Mouse (Mus musculus) kidney, adult 11 months (tissue): ENCODE results near the gene Dab2.

Experiments used
- DNase-seq: peaks from one replicate; pipeline ENCODE4 v3.0.0; 2022

The Dab2 gene

DNA sequence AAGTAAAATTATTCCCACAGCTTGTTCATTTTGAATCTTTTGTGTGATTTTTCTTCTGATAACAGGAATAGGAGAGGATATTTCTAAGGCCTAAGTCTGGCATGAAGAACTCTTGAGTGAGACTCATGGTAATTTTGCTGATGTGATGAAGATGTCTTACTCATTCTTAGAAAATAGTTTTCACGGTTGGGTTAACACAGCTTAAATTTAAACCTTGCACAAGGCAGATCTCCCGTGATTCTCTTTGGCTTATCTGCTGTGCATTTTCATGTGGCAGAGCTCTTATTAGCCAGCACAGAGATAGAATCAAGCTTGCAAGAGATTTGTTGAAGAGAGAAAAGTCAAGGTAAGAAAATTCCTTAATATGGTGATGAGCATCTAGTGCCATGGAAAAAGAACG is at the start of gene Dab2:
TSS of gene Dab2 (plus strand) at position 235 of the 400 bp plus-strand sequence.
- peak; percentile 52 for DNase-seq

DNA sequence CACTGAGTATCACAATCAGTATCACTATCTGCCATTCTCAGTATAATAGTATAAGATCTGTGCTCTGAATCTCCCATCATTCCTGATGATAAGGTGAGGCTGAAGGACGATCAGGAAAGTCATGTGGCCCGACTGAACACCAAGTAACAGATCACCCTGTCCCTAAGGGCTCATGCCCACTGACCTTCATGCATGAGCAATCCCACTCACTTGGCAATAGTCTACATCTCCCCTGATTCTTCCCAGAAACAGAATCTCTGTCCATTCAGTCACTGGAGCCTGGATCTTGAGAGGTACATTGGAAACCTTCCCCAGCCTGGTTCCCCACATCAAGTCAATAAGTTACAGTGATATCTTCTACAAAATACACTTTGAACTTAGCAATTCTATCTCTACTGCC is 46.1 kb upstream of the Dab2 start:
- DNase-seq = peak; percentile 29

DNA sequence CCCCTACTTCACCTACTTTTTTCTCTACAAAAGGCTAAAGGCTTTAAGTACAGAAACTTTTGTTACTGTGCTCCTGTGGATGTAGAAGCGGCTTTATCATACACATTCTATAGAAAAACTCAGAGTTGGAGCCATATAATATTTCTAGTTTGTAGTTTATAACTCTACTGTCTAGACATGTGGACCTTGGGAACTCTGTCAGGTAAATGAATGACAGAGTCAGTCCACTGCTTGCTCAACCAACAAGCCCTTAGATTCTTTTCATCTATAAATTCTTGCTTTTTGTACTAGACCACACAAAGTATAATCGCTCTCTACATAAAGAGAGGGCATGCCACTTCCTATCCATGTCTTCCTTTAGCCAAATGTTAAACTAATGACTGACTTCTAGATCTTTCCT is 45.2 kb upstream of the Dab2 start:
- DNase-seq = no peak

DNA sequence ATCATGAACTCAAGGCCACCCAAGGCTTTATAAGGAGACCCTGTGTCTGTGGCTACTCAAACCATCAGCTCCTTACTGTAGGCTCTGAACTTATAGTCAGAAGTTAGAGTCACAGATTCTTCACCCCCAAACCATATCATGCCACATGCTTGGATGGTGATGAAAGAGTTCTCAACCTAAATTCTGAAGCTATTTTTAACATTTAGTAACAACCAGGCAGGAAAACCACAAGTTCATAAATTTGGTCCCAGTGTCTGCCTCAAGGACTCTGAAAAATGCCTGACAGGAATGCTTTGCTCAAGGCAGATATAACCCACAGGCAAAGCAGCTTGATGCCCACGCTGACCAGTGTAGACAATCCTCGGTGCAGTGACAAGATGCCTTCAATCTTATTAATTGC is 42.5 kb upstream of the Dab2 start:
- no peak for DNase-seq

DNA sequence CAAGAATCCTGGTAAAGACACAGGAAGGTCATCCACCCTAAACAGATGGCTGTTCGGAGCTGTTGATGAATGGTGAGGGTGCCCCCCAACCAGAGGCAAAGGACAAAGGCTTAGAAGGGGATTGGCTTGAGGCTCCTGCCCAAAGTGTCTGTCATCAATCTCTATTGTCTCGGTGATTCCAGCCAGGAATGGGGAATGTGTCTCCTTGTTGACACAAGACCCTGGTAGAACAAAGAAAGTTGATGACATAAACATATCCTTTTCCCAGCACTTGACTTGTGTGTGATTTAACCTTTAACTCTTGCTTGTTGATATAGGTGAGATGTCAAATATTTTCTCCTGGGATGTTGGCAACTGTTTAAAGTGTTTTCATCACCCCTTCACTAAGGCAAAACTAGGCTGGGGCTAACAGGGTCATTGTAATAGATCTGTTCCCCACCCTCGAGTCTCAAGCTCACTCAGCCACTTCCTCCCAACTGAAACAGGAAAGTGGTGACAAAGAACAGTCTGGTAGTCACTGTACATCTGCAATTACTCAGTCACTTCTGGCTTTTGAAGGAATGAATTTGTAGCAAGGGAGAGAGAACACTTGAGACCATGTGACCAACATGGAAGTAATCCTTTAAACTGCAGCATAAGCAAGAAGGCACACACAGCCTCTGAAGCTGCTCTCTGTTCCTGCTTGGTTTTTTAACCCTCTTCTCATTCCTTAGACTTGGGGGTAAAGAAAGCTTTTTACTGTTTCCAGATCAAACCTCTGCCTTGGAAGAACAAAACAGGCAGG is 39.4 kb upstream of the Dab2 start:
- no peak for DNase-seq

DNA sequence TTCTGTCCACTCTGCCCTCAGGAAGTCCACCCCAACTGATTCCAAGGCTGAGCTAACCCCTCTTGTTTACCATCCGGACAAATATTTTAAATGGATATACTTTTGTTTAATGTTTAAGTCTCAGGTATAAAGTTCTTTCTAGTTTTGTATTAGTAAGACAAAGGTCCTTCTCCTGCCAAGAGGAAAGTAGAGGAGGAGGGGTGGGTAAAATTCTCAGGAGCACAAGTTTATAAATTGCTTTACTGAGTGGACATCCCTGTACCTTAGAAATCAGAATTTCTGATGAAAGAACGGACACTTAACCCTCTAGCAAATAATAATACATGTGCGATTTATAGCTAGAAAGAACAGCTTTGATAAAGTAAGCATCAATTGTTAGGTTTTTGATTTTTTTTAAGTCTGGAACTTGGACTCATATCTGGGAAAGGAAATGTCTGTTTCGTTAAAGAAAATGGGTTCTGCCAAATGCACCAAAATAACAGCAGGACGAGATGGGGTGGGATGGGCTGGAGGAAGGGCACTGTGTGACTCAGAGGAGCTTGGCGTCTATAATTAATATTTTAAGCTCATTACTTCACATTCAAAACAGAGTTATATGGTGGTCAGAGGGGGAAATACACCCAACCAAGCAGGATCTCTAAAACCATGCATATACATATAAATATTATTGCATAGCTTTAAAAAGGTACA is 38.7 kb upstream of the Dab2 start:
- no peak for DNase-seq

DNA sequence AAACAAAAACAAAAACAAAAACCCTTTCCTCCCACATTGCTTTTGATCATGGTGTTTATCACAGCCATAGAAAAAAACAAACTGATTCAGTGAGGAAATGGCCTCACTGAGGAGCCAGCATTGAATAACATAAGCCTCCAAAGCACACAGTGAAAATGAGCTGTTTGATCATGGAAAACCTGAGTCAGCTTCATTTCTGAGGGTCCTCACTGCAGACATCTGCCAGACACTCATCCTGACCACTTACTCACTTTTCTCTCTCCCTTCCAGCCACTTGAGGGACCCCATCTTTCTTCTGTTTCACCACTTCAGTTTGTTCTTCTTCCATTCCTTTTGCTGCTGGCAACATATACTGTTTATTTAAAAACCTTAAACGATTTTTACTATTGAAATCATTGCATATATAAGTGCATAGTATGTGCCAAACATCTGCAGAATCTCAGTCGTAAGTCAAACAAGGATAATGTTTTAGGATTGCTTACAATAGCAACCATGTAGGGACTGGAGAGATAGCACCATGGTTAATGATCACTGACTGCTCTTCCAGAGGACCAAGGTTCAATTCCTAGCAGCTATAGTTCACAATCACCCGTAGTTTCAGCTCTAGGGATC is 32.3 kb upstream of the Dab2 start:
- DNase-seq = no peak

DNA sequence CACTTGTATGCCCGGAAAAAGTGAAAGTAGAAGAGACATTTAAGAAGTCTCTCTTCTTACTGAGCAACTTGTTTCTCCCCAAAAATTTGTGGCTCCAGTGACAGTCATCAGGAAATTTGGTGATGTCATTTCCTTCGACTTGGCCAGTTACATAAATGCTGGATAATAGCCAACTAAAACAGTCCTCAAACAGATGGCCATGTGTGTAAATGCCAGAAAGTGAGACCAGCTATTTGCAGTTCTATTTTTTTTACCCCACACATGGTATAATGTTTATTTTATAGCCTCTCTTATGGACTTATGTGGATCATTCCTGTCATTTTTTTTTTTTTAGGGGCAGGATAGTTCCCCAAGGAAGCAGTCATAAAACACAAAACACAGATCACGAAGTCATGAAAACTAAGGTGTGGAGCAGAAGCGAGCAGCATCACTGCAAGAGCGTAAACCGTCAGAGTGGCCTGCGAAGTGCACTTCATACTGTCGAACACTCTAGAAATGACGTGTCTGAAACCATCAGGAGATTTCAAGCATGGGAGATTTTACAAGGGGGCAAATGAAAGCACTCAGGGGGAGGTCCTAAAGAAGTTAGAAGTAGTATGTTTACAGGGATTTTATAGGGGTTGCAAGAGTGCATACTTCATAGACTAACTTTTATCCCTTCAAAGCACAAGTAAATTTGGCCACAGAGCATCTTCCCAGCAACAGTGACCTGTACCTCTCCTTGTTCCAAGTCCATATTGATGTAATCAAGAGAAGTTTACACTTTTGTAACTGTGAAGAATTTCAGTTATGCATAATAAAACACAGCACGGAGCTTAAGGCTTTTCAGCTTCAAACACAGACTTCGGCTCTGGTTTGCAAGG is 20.8 kb upstream of the Dab2 start:
- DNase-seq = no peak

DNA sequence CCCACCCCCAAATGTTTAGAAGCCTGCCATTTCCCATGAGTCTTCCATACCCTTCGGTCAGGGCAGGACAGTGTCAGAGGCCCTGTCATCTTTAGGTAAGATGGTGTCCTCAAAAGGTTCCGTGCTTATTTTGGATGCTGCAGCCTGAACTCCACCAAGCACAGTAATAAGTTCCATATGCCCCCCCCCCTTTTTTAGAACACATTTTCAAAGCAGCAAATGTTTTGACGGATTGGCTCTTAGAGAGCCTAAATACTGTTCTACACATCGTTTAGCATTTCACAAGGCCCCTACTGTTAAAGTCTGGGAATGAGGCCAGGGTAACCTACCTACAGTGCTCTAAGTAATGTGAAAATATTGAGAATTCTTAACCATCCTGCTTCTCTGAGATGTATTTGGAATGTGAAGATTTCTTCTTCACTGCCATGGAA is 19.6 kb upstream of the Dab2 start:
- no peak for DNase-seq

DNA sequence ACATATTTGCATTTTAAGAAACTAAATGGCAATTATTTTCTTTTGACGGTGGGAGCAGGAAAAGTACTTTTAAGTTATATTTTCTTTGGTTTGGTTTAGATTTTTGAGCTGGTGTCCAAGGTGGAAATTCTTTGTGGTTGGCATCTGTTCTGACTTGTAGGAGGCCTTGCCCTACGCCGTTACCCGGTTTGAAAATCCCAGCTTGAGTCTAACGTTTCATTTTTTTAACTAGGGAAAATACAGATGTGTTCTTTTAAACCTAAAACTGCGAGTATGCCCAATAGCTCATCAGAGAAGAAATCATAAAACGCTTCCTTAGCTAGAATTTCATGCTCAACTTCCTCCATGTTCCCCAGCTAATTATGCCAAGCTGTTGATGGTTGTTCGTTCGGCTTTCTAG is 16.3 kb upstream of the Dab2 start:
- no peak for DNase-seq

DNA sequence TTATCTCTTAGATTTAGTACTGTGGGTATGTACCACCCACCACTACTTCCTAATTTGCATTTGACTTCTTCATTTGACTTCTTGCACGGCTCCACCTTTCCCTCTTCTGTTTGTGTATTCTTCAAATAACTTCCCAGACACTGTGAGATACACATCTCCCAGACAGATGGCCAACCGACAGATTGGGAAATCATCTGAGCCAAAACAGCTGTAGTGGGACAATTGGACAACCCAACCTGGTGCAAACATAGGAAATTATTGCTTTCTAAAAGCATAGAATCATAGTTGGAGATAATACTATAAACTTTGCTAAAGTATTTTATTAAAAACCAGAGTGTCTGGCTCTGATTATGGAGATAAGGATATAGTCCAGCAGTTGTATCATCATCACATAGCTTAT is 3.5 kb upstream of the Dab2 start:
- DNase-seq = no peak

DNA sequence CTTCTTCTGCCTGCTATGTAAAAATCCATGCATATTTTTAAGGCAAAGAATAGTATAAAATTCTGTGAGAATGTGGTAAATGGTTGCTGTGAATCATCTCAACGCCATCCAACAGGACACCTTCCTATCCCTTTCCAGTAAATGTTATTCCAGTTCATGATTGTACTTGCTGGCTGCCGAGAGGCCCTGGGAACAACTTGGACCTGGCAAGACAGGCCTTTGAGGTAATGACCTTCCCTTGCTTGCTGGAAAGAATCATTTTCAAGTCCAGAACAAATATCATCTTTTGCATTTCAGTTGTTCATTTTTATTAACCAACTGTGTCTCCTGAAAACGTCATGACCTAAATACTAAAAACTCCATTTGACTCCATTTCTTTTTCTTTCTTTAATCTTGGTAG is 862 bp upstream of the Dab2 start:
- DNase-seq = no peak

DNA sequence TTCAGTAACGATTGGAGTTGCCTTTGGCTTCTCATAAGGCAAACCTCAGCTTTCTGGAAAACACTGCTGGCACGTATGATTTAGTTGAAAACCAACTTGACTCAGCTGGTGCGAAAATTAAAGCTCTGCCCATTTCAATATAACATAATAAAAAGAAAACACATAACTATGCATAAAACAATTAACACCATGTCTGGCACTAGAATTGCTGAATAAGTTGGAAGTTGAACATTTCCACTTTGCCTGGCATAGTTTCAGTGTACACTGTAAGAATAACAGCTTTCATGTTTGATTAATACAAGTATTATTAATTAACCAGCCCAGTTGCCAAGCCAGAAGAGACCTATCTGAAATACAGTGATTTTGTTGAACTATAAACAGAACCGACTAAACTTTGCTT is 2.6 kb downstream of the Dab2 start:
- no peak for DNase-seq

DNA sequence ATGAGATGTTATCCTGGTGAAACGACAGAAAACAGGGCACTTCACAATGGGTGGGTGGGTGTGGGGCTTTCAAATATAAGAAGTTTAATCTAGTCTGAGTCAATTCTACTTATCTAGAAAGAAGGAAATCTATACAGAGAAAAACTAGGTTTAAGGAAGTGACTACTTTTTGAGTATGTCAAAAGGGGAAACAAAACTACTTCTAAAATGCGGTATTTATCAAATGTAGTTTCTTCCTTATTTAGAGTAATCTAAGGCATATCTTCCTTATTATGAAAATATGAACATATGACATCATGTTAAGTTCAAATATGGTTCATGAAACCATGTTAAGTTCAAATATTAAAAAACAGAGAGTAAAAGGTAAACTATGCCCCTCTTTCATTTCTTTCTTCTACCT is 4.2 kb downstream of the Dab2 start:
- DNase-seq = no peak

DNA sequence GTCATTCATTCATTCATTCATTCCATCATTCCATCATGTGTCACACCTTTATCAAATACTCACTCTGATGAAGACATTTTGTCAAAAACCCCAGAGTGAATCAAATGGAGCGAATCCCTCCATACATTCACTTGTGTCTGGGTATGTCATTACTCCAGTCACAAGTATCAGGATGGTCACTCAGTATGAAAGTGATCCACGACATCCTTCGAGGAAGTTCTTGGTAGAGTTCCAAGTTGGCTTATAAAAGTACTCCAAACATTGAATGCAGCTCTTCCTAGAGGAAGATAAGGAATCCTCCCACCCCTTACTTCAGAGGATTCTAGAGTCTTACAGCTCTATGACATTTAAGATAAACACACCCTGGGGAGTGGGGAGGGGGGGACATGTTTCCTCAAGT is 10.0 kb downstream of the Dab2 start:
- no peak for DNase-seq

DNA sequence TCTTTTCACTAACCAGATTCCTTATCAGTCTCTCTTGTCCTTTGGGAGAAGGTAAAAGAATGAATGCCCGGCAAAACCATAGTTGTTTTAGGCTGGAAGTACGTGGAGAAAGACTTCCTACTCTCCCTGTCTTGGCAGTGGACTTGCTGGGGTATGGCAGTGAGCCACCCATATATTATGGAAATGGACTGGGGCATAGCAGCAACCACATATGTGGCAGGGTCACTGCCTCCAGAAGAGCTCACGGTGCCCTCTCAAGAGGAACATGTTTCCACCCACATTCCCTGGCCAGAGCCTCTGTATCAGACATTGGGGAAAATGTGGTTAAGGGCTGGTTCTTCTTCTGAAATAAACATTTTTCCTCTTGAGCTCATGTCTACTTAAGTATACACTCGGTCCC is 10.8 kb downstream of the Dab2 start:
- peak; percentile 34 for DNase-seq

DNA sequence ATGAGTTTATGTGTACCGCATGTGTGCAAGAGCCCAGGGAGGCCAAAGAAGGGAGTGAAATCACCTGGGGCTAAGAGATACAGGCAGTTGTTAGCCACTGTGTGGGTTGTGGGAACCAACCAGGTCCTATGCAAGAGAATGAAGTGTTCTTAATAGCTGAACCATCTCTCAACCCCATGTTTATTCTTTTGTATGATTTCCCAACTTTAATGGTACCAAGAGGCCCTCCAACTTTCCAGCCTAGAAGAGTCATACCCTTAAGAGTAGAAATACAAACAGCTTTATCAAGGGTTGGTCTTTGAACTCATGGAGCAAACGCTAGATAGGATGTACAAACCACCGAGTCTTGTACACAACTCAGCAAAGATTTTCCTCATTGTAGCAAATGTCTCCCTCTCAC is 12.8 kb downstream of the Dab2 start:
- DNase-seq = no peak

DNA sequence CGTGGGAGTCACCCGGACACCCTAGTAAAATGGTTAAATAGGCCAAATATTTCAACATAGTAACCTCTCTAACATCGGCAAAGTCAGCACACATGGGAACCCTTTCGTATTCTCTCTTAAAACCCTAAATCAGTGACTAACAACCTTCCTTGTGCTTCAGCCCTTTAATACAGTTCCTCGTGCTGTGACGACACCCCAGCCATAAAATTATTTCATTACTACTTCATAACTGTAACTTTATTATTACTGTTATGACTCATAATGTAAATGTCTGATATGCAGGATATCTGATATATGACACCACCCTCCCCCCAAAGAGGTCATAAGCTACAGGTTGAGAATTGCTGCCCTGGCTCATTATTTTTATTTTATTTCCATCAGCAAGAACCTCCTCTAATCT is 19.8 kb downstream of the Dab2 start:
- DNase-seq = no peak

DNA sequence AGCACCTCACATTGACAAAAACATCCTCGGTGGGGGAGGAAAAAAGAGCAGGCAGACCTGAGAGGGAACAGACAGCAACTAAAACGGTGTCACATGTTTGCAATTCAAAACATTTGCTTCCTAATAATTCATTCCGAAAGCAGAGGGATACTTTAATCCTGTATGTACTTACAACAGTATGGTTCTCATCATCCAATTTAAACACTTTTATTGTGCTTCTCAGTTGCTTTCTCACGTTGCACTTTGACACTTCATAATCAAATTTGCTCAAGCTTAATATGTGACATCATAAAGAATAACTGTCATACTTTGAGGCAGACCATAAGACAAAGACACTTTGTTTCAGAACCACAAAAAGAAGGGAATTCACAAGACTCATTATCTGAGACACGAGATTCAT is 20.9 kb downstream of the Dab2 start:
- DNase-seq = no peak

DNA sequence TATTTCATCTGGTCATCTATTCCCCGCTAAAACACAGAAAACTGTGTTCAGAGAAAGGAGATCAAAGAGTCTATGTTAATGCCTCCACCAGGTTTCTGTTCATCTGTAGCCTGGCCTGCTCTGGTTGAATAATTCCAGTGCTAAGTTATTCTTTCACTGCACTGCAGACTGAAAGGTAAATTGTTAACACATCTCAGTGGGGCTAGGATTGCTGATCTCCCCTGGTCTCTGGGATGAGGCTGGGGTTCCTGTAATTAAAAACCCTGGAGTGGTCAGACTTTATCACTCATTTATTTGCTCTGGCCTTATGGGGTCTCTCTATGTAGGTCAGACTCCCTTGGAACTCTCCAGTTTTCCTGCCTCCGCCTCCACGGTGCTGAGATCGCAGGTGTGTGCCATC is 21.7 kb downstream of the Dab2 start:
- DNase-seq = peak; percentile 42

DNA sequence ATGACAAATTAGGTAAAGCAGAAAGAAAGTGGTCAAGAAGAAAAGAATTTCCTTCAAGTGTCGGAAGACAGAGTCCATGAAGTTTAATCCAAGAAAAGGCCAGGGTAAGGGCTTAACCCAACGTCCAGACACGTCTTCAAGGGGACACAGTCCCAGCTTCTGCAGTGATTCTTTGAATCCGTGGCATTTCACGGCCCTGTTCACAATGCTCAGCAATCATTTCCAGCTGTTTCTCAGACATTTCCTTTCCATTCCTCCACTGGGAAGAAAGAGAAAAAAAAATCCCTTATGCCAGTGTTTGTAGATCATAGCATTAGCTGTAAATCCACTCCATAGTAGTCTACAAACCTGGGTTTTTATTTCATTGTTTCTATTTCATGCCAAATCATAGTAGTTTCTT is 22.7 kb downstream of the Dab2 start:
- DNase-seq = no peak

DNA sequence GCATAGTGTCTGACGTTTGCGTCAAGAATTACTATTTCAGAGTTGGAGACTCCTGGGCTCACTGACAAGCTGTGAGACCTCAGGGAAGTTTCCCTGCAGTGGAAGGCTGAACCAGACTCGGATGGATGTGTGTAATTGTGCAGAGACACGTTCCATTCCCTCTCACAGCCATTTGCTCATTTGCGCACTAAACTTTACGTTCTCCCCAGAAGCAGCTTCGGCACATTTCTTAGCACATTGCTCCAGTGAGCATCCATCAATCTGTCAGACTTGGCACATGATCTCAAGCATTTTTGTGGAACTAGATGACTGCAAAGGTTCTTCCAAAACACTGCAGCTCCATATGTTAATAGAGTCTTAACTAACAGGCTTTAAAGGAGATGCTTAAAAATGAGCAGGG is 24.0 kb downstream of the Dab2 start:
- no peak for DNase-seq

DNA sequence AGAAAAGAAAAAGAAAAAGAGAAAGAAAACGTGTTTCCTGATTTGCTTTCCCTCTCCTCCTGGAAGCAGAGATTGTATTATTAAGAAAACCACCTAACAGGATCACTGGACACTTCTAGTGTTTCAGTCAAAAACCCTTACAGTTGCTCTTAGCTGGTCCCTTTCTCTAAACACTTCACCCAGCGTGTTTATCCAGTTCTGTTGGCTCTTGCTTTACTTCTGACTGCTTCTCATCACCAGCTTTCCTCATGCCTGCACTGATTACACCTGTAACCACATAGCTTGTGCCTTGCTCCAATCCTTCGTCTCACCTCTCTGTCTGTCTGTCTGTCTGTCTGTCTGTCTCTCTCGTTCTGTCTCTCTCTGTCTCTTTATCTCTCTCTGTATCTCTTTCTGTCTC is 25.9 kb downstream of the Dab2 start:
- no peak for DNase-seq
